Mouse (Mus musculus) ovary, postnatal 36 days (tissue): Measurements from ENCODE around the gene Gm3285.

Experiments
- DNase-seq: peaks from one replicate; pipeline ENCODE4 v3.0.0; 2022; ENCODE audit warnings: low spot score, mixed read lengths

Gene Gm3285

DNA sequence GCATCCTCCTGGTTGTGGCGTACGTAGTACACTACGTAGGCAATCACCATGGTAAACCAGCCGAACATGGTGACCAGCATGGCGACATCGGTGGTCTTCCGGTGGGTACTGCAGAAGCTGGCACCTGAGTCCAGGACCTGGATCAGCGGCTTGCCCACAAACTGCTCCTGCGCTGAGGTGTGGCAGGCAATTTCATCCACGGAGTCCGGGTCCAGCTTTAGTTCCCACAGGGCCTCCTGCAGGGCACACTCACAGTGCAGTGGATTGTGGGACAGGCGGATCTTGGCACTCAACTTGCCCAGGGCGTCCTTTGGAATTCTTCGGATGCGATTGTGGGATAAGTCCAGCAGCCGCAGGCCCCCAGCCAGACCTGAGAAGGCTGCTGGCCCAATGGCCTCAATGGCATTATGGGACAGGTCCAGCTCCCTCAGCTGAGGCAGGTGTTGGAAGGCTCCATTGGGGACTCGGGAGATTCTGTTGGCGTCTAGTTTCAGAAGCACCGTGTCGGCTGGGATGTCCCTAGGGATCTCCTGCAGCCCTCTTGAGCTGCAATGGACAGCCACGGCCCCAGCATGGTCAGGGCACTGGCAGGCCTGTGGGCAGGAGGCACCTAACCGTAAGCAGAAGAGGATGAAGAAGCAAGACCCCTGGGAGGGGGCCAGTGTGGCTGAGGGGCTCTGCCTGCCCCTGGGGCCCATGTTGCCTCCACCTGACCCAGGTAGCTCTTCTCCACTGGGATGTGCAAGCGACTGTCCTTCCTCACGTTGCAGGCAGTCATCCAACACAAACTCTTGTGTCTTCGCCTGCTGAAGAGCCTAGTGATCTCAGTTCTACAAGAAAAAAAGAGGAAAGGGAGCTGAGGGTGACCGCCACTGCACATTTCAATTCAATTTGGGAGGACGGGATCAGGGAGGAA, 39.4 kb downstream of the Gm3285 start:
- DNase-seq, result no peak

DNA sequence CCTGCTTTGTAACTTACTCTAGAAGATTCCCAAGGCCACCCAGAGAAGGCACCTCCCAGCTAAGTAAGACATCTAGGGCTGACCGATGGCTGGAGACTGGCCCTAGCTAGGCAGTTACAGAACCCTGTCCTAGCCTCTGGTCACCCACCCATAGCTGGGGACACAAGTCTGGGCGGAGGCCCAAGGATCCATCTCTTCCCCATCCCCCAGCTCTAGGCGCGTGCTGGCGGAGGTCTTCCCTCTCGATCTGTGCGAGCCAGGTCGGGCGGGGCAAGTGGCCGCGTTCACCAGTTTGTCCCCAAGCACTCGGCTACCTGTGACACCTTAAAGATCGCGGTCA, 40.1 kb downstream of the Gm3285 start:
- peak; percentile 18 for DNase-seq

DNA sequence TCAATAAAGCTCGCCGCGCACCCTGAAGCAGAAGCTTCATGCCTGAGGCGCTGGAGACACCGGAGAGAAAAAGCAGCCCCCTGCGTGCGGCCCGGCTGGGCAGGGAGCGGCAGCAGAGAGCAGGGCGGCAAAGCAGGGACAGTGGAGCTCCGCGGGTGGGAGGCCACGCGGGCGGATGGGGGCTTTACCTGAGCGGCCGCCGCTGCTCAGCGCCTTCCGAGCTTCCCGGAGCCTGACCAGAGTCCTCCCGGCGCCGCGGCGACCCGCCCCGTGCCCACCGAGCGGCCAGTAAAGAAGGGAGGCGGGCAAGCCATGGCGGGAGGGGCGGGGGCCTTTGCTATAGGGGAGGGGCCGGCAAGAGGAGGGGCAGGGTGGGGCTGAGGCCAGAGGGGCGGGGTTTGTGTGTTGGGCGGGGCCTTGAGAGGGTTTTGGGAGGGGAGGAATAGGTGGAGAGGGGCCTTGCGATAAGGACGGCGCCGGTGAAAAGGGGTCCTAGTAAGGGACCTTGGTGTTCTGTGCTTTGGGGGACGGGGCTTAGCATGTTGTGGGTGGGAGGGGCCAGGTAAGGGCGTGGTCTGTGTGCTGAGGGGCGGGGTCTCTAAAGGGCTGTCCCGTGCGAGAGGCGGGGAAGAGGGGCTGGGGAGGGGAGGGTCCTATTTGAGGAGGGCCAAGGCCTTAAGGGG, 40.6 kb downstream of the Gm3285 start, which contains the start of gene Lrrc3:
TSS of gene Lrrc3 (minus strand) at position 326 of the 683 bp plus-strand sequence.
- peak; percentile 67 for DNase-seq

DNA sequence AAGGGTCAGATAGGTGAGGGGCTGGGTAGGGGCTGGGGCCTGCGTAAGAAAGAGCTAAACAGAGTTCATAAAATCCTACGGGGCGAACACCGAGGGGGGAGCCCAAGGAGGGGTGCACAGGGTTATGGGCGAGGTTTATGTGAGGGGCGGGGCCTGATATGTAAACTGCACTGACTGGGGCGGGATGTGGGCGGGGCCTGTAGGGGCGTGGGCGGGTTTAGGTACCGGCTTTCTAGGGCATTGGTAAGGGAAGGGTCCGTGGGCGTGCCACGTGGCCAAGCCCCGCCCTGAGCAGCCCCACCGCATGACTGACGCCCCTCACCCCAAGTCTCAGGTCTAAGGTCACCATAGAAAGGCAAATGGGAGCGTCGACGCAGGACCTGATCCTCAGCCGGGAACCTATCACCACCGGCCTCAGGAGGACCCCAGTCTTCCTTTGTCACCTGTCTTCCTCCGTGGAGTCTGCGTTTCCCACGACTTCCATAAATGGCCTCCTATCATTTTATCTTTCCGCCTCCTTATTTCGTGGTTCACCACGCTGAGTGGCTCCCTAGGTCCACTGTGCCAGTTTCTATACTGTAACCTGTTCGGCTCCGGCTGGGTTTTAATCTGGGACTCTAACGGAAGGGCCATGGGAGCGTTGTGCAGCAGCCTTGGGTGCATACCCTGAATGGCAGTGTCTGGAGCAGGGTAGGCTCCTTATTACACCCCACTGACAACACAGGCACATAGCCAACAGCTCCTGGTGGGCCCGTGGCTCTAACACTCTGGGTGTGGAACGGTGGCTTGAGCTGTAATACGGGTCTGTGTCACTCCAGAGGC, 41.3 kb downstream of the Gm3285 start:
- peak; percentile 35 for DNase-seq
